Mouse (Mus musculus): ENCODE results near the gene Vars.
"Not testable (repeated sequence)": the region's sequence is repeated elsewhere in the genome, so short reads cannot be mapped to it uniquely, and the experiment has no call there.

Gene Vars

GRCm38 (mm10) chr17:34972069-34972749 lies 28.6 kb upstream of the Vars start, which contains the start of the genes Hspa1a and Hspa1l:
Gene Hspa1a, minus strand, starts transcription at chr17:34972156.
Gene Hspa1l, plus strand, starts transcription at chr17:34972703.
- peak; percentile 76 to 87 for DNase-seq

- no peak for DNase-seq
Measured at GRCm38 (mm10) chr17:34975581-34976492, 24.9 kb upstream of the Vars start.

- no peak for DNase-seq
Measured at GRCm38 (mm10) chr17:34977000-34977399, 23.8 kb upstream of the Vars start.

GRCm38 (mm10) chr17:34978239-34978638 lies 22.5 kb upstream of the Vars start:
- DNase-seq, result no peak

GRCm38 (mm10) chr17:34979631-34980030 lies 21.2 kb upstream of the Vars start:
- no peak for DNase-seq

GRCm38 (mm10) chr17:34980655-34981054 lies 20.1 kb upstream of the Vars start:
- DNase-seq, result no peak

GRCm38 (mm10) chr17:34981690-34982180 lies 19.1 kb upstream of the Vars start, which contains the start of gene Lsm2:
Gene Lsm2, plus strand, starts transcription at chr17:34981862.
- peak; percentile 91 for DNase-seq

GRCm38 (mm10) chr17:34982328-34982727 lies 18.5 kb upstream of the Vars start:
- DNase-seq, result no peak

- DNase-seq, result peak in 1 of 2 experiments; percentile 35
Measured at GRCm38 (mm10) chr17:34984218-34984617, 16.6 kb upstream of the Vars start.

GRCm38 (mm10) chr17:34994751-34995150 lies 6.0 kb upstream of the Vars start:
- DNase-seq, result no peak

- not testable (repeated sequence) for DNase-seq
Measured at GRCm38 (mm10) chr17:34995192-34995591, 5.6 kb upstream of the Vars start.

- DNase-seq, result not testable (repeated sequence)
Measured at GRCm38 (mm10) chr17:34995927-34996326, 4.9 kb upstream of the Vars start.

- DNase-seq, result no peak
Measured at GRCm38 (mm10) chr17:34996411-34997141, 4.2 kb upstream of the Vars start.

GRCm38 (mm10) chr17:34997142-34997483 lies 3.7 kb upstream of the Vars start:
- no peak for DNase-seq

GRCm38 (mm10) chr17:34998526-34999430 lies 2.0 kb upstream of the Vars start:
- DNase-seq, result no peak

GRCm38 (mm10) chr17:34999871-35000716 lies 693 bp upstream of the Vars start:
- DNase-seq, result not testable (repeated sequence)

GRCm38 (mm10) chr17:35001452-35002152 lies 815 bp downstream of the Vars start:
- DNase-seq, result peak in 1 of 2 experiments; percentile 29

- DNase-seq, result peak in 1 of 2 experiments; percentile 33
Measured at GRCm38 (mm10) chr17:35002153-35002865, 1.5 kb downstream of the Vars start.
